Mouse (Mus musculus) left cerebral cortex, postnatal 36 days (tissue): Measurements from ENCODE around the gene Swap70. TPM values are rescaled to one million over a fixed set of nuclear protein-coding genes. Genes with fewer than 3 reads are reported as not detected.

ENCODE experiments used
- DNase-seq, 2 experiments: peaks; one replicate each; pipeline ENCODE4 v3.0.0; 2021 to 2022; ENCODE audit warnings: low spot score in 2 of 2, mixed read lengths in 1 of 2
- intact Hi-C: fragments of 180-260 bp; cut with DNase I; formaldehyde crosslinking; loops from one replicate; pipeline ENCODE4 v1.15.1; 2025
- total RNA-seq, 2 experiments: library from RNA; stranded (reverse); gene quantifications; 2 replicates each; pipeline ENCODE4 v1.2.3; 2021

Swap70 gene
- total RNA-seq, 2 experiments from 2014 or later, result 11.0 to 13.7 TPM

DNA sequence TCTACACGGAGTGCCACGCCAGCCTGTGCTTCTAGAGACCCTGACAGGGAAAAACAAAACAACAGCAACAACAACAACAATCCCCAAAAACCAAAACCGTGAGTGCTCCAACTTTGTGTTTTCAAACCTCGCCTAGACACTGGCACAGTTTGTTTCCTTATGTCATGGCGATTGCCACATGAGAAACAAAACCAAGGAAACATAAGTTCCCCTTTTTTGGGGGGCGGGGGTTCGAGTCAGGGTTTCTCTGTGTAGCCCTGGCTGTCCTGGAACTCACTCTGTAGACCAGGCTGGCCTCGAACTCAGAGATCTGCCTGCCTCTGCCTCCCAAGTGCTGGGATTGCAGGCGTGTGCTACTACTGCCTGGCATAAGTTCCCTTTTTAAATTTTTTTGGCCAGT, 46.5 kb downstream of the Swap70 start:
- intact Hi-C loops, result no loop called here
- DNase-seq, result no peak

GRCm38 (mm10) chr7:110268511-110268910, 47.0 kb downstream of the Swap70 start:
- intact Hi-C loops, result no loop called here
- DNase-seq, result no peak

GRCm38 (mm10) chr7:110269777-110270176, 48.3 kb downstream of the Swap70 start:
- no peak for DNase-seq
- intact Hi-C loops, result no loop called here

- intact Hi-C loops, result no loop called here
Measured at GRCm38 (mm10) chr7:110270455-110270854, 48.9 kb downstream of the Swap70 start.

GRCm38 (mm10) chr7:110271814-110272213, 50.3 kb downstream of the Swap70 start:
- intact Hi-C loops, result no loop called here
- DNase-seq, result no peak

More at GRCm38 (mm10) chr7:110270455-110270854, 48.9 kb downstream of the Swap70 start:
- no peak for DNase-seq

DNA sequence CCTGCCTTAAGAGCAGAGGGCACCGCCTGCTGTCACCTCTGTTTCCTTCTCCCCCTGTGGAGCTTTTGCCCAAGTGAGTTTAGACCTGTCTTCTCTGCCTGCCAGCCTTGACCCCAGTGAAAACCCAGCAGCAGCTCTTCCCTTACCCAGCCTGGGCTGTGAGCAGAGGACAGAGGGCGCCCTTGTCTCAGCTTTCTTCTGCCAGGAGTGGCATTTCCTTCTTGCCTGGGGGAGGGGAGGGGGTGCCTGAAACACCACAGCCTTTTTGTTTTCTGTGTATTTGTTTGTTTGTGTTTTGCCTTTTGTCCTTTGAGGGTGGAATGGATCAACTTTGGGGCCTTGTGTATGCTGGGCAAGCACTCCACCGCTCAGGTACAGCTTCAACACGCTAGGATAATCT, 50.9 kb downstream of the Swap70 start:
- intact Hi-C loops, result no loop called here

DNA sequence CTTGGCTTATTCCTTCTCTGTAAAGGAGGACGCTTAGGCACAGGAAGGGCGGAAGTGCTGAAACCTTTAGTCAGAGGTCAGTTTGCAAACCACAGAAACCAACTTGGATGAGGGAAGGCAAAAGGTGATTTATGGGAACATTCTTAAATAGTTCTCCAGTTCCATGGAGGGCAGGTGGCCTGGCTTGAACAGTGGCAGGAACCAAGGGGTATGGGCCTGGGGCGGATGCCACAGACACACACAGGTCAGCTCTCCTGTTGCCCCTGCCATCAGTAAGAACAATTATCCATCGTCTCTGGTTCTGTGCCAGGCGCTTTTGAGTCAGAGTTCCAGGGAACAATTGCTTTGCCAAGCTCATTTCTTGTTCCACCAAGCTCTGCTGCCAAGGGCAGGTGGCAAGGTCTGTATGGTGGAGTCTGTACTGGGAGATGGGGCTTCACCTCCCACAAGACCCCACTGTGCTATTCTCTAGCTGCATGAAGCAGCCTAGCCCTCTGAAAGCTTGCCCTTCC, 56.3 kb downstream of the Swap70 start:
- intact Hi-C loops, result no loop called here
- no peak for DNase-seq

More for the DNA sequence above, 50.9 kb downstream of the Swap70 start:
- DNase-seq, result no peak

DNA sequence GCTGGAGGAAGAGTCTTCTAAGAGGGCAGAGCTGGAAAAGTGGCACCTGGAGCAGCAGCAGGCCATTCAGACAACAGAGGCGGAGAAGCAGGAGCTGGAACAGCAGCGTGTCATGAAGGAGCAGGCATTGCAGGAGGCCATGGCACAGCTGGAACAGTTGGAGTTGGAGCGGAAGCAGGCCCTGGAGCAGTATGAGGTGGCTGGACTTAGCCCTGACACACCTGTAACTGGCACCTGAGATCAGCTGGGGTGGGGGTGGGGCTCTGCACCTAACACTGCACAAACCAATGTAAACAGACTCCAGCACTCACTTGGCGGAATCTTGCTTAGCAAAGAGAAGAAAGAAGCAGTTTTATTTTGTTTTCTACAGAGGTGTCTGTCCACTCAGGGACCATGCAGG, 57.7 kb downstream of the Swap70 start:
- intact Hi-C loops, result no loop called here
- DNase-seq, result no peak

DNA sequence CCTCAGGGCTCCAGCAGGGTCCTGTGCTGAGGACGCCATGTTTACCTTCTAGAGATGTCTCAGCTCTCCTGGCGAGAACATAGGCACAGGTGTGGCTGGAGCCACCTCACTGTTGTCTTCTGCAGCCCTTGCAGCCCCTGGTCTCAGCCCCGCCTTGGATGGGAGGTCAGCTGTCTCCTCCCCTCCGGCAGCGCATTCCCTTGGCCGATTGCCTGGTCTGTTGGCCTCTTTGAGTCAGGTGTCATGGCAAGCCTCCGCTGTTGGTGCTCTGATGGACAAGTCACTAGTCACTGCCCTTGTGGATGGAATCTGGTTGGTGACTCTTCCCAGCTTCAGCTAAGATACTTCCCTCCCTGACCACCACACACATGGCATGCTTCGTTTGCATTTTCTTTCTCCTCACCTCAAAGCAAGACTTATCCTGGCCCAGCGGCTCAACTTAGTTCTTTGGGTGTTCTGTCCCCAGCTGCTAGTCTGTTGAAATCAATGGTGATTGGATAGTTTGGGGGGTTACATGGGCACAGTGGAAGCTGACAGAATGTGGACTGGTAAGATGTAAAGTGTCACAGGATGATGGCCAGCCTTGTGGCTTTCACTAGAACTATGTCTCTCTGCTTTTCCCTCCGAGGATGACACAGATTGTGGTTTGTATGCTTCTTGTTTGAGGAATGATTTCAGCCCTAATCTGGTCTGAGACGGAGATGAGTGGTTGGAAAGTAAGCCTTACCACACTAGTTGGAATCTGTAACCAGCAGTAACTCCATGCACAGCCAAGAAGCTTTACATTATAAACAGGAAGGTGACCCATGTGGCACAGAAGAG, 60.1 kb downstream of the Swap70 start:
- DNase-seq, result no peak
- intact Hi-C loops, result loop anchor here (10.0 kb wide), 1 partner anchor 263 kb away; no protein-coding TSS in a partner anchor

DNA sequence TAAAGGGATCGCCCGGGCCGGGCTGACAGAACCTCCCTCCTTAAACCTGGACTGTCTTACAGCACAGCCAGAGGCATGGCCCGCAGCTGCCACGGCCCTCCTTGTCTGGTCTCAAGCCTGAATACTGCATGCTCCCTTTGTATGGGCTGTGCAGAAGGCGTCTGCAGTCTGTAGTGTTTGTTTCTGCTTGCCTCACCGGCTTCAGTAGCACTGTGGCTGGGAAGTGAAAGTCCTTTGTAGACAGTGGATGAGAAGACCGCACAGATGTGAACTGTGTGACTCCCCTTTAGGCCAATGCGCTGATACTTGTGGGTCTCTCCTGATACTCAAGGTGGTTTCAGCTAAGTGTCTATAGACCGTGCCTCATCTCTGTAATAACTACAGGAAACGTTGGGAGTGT, 61.3 kb downstream of the Swap70 start:
- DNase-seq, result no peak
- intact Hi-C loops, result loop anchor here (10.0 kb wide), 1 partner anchor 262 kb away; no protein-coding TSS in a partner anchor

DNA sequence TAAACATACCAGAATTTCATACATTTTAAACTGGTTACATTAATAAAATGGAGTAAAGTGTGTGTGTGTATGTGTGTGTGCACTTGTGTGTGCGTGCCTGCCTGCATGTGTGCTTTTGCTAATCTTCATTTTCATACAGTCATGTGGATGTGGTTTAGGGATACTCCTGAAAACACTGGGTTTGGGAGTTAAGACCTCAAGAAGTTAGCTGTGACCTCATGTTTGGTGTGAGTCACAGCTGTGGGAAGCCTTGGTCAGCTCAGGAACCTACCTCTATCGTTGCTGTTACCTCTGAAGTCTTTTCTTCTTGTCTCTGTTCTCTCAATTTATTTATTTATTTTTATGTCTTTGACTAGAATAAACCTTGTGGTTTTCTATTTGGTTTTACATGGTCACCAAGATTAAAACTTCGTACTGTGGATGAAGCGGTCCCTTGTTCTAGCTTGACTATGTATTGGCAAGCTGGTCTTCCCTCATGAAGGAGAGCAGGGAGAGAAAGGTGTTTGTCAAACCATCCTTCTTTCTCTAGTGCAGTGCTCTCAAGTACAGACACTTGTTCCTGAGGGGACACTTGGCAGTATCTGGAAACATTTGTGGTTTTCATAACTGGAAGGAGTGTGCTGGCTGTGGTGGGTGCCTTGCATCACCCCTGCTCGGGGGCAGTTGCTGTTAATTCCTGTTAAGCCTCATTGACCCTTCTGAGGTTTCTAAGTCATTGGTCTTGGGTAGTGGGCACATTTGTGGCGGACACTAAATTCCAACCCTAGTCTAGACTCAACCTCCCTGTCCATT, 62.2 kb downstream of the Swap70 start:
- intact Hi-C loops, result loop anchor here (10.0 kb wide), 1 partner anchor 261 kb away; no protein-coding TSS in a partner anchor
- no peak for DNase-seq

DNA sequence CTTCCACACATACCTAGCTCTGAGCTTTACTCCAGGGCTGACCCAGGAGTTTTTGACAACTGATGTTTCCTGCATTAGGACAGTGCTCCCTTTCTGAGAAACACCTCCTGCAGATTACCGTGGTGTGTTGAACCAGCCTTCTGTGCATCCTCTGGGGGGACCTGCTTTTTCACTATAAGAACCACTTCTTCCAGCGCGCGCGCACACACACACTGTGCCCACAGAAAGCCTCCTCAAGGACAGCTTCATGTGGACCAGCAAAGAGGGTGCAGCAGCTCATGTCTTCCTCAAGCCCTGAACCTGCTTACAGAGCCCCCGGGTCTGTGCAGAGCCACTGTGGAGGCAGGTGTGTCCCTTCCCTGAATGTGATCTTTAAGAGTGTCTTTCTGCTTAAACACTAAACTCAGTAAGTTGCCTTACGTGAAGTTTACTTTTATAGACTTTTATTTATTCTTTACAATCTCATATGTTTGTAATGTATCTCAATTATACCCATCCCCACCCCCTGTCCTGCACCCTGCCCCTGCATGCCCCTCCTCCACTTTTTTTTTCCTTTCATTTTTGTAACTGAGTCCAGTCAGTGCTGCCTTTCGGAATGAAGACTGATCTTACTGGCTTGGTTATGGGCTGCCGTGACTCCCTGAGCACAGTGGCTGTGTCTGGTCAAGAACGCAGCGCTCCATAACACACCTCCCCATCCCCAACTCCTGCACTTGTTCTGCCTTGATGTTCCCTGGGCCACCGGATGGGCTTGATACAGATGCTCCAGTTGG, 63.8 kb downstream of the Swap70 start:
- no peak for DNase-seq
- intact Hi-C loops, result loop anchor here (5.0 to 10.0 kb wide), 2 partner anchors 260 to 362 kb away; no protein-coding TSS in a partner anchor

- intact Hi-C loops, result loop anchor here (1.0 to 10.0 kb wide), 4 partner anchors 147 to 362 kb away; no protein-coding TSS in a partner anchor
- no peak for DNase-seq
Measured at GRCm38 (mm10) chr7:110285849-110286151, 64.3 kb downstream of the Swap70 start.

DNA sequence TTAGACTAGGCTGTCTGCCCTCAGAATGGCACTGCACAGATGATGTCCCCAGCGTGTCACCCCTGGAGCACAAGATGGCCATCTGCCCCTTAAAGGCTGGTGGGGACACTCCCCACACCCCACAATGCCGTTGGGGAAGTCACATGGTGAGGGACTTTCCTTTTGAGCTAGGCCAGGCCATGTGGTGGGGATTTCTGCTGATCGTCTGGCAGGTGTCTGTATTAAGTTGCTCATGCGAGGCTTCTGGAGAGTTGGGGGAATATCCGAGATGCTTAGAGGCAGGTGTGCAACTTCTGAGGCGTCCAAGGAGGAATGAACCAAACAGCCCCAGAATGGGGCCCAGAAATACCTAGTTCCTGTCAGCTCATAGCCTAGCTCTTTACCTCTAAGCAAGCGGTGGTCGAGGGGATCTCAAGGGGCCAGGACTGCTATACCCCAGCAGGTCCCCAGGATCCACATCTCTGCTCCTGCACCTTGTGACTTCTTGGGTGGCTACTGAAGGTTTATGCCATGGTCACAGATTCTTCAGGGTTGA, 64.8 kb downstream of the Swap70 start:
- no peak for DNase-seq
- intact Hi-C loops, result loop anchor here (1.0 to 10.0 kb wide), 4 partner anchors 147 to 361 kb away; no protein-coding TSS in a partner anchor

DNA sequence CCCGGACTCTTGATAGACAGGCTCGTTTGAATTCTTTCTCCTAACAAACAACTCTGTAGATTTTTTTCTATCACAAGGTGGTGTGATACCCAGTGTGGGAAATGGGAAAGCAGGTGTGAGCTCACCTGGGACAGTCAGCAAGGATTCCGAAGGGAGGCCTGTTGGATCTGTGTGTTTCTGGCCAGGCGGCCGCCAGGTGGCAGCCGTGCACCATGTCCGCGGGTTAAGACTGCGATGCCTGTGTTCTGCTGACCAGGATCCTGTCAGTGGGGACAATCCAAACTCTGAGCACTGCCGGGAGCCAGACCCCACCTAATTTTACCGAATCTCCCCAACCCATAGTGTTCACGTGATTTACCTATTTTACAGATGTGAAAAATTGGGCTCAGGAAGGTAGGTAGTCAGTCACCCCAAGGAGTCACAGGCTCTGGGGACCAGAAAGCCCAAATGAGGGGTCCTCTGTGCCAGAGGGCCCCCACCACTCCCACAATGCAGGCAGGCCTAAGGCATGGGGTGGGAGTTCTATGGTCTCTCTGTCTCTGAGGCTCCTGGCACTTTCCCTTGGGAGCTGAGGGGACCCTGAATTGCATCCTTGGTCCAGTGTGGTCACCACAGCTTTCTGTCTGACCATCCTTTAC, 65.4 kb downstream of the Swap70 start:
- DNase-seq, result peak; percentile 73 to 81
- intact Hi-C loops, result loop anchor here (1.0 to 10.0 kb wide), 4 partner anchors 146 to 360 kb away; no protein-coding TSS in a partner anchor

DNA sequence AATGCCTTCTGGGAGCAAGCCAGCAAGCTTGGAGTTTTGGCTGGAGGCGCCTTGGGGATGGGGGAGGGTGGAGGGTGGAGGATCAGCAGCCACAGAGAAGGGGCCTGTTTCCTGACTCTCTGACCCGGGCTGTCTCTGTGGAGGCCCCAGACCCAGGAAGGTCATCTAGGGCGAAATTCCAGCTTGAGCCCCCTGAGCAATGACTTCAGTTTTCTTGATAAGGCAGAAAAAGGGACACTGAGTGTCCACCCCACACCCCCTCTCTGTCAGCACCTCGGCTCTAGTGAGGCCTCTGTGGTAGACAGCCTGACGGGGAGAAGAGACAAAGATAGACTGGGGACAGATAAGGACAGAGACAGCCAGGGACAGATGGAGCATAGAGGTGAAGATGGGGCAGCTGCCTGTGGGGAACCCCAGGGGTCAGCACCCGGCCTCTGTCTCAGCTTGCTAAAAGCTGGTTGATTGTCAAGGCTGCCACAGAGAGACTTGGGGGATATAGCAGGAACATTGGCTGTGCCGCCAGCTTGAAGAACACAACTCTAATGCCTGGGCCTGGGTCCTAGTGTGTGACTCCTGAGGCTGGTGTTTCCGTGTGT, 66.1 kb downstream of the Swap70 start:
- intact Hi-C loops, result loop anchor here (2.0 to 10.0 kb wide), 3 partner anchors 145 to 360 kb away; no protein-coding TSS in a partner anchor
- DNase-seq, result no peak

DNA sequence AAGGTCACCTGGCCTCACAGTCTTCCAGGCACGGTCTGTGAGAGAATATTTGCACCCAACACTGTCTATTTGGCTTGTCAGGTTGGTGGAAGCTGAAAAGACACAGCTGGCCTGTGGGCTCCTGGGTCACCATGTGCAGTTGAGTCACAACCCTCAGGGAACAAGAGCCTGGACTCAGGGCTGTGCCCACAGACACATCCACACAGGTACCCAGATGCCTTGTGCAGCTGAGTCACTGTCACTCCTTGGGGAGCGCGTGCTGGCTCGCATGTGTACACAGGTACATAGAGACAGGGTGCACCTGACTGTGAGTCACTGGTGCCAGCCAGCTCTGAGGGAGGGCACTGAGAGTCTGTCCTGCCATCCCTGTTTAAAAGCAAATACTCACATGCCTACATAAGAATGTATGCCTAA, 66.7 kb downstream of the Swap70 start:
- intact Hi-C loops, result loop anchor here (5.0 to 10.0 kb wide), 2 partner anchors 257 to 359 kb away; no protein-coding TSS in a partner anchor
- no peak for DNase-seq

DNA sequence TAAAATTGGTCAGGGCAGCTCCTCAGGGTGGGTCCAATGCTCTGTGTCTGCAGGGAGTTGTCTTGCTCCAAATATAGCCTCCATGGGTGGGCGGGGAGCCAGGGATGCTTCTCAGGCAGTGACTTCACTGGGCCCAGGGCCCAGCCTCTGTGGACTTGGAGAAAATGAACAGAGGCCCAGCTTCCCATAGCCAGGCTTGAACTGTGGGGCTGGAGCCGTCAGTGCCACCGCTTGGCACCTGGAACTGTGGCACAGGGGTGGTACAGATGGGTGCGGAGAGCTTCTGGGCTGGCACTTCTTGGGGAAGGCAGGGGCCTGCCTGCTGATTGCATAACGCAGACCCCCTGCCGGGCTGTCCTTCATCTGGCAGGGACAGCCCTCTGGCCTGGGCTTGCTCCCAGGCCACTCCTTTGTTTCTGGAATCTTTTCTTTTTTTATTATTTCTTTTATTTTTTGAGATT, 67.2 kb downstream of the Swap70 start:
- intact Hi-C loops, result loop anchor here (5.0 to 10.0 kb wide), 2 partner anchors 256 to 359 kb away; no protein-coding TSS in a partner anchor
- peak in 1 of 2 experiments; percentile 27 for DNase-seq
